Mouse (Mus musculus) thymus, postnatal 25 days (tissue): ENCODE data around the gene Gm14124.
A peak's percentile ranks its signal among the peaks of the same experiment; 100 is the strongest.
"Not testable (repeated sequence)": the region's sequence is repeated elsewhere in the genome, so short reads cannot be mapped to it uniquely, and the experiment has no call there.

Source experiments
- DNase-seq: peaks from one replicate; pipeline ENCODE4 v3.0.0; 2022

Gene Gm14124

GRCm38 (mm10) chr2:150257291-150257690 lies at the start of gene Gm14124:
TSS of gene Gm14124 (plus strand) at chr2:150257517.
- not testable (repeated sequence) for DNase-seq

GRCm38 (mm10) chr2:150217600-150218362 lies 39.5 kb upstream of the Gm14124 start, which contains the start of gene Zfp937:
TSS of gene Zfp937 (plus strand) at chr2:150218073.
- peak; percentile 46 for DNase-seq

GRCm38 (mm10) chr2:150218363-150218725 lies 39.0 kb upstream of the Gm14124 start:
- DNase-seq: not testable (repeated sequence)

GRCm38 (mm10) chr2:150223263-150223662 lies 34.1 kb upstream of the Gm14124 start:
- DNase-seq: not testable (repeated sequence)

GRCm38 (mm10) chr2:150243211-150243610 lies 14.1 kb upstream of the Gm14124 start:
- no peak for DNase-seq

GRCm38 (mm10) chr2:150255491-150255890 lies 1.8 kb upstream of the Gm14124 start, which contains the start of gene Gm21994:
TSS of gene Gm21994 (minus strand) at chr2:150255591.
- not testable (repeated sequence) for DNase-seq

- not testable (repeated sequence) for DNase-seq
Observed at GRCm38 (mm10) chr2:150256861-150257260, 456 bp upstream of the Gm14124 start.

- no peak for DNase-seq
Observed at GRCm38 (mm10) chr2:150293669-150294068, 36.4 kb downstream of the Gm14124 start.

- no peak for DNase-seq
Observed at GRCm38 (mm10) chr2:150299096-150299495, 41.8 kb downstream of the Gm14124 start.

- peak; percentile 11 for DNase-seq
Observed at GRCm38 (mm10) chr2:150307183-150307773, 50.0 kb downstream of the Gm14124 start.

- peak; percentile 87 for DNase-seq
Observed at GRCm38 (mm10) chr2:150310952-150311884, 53.9 kb downstream of the Gm14124 start.

GRCm38 (mm10) chr2:150316140-150316539 lies 58.8 kb downstream of the Gm14124 start:
- no peak for DNase-seq

- no peak for DNase-seq
Observed at GRCm38 (mm10) chr2:150318973-150319372, 61.7 kb downstream of the Gm14124 start.
